Mouse (Mus musculus) heart, adult 2 months (tissue): ENCODE results near the gene Tmem167. TPM values are rescaled to one million over a fixed set of nuclear protein-coding genes. Genes with fewer than 3 reads are reported as not detected.
A peak's percentile ranks its signal among the peaks of the same experiment; 100 is the strongest.
"Not testable (repeated sequence)": the region's sequence is repeated elsewhere in the genome, so short reads cannot be mapped to it uniquely, and the experiment has no call there.

Source experiments
- DNase-seq, 2 experiments: peaks; one replicate each; pipeline ENCODE4 v3.0.0; 2021
- H3K27ac ChIP-seq: fragments of 200-600 bp; 2 replicates; pipeline ENCODE4 v1.8.1; 2022
- H3K27me3 ChIP-seq: fragments of 200-500 bp; 2 replicates; pipeline ENCODE4 v1.6.1; 2012; ENCODE audit warnings: mild to moderate bottlenecking, low read length, inconsistent platforms, mixed read lengths; ENCODE audit not compliant: control insufficient read depth, insufficient read depth
- H3K36me3 ChIP-seq: fragments of 200-500 bp; 2 replicates; pipeline ENCODE4 v1.6.1; 2012; ENCODE audit warnings: low read length, inconsistent platforms; ENCODE audit not compliant: control insufficient read depth, insufficient read depth
- H3K4me1 ChIP-seq: fragments of 200-500 bp; 2 replicates; pipeline ENCODE4 v1.6.1; 2011; ENCODE audit warnings: low read length; ENCODE audit not compliant: control insufficient read depth, insufficient read depth
- H3K4me3 ChIP-seq: fragments of 200-600 bp; 2 replicates; pipeline ENCODE4 v1.8.1; 2022
- H3K79me2 ChIP-seq: fragments of 200-500 bp; replicated peaks from 2 replicates; pipeline ENCODE4 v1.6.1; 2012; ENCODE audit warnings: mild to moderate bottlenecking, inconsistent platforms, low read length, moderate library complexity, mixed read lengths; ENCODE audit not compliant: control insufficient read depth, insufficient read depth
- H3K9ac ChIP-seq: fragments of 200-500 bp; 2 replicates; pipeline ENCODE4 v1.6.1; 2012; ENCODE audit warnings: low read depth, mild to moderate bottlenecking, control low read depth, inconsistent platforms, low read length, mixed read lengths
- CTCF ChIP-seq: fragments of 200-600 bp; IDR thresholded peaks from 2 replicates; pipeline ENCODE4 v1.8.1; 2022; ENCODE audit warnings: antibody characterized with exemption, mild to moderate bottlenecking, moderate library complexity
- EP300 ChIP-seq: fragments of 200-500 bp; IDR thresholded peaks from 2 replicates; pipeline ENCODE4 v1.6.1; 2011; ENCODE audit warnings: low read depth, low read length, control low read depth; ENCODE audit not compliant: insufficient read depth
- POLR2A ChIP-seq: fragments of 200-500 bp; IDR thresholded peaks from 2 replicates; pipeline ENCODE4 v1.6.1; 2011; ENCODE audit warnings: mild to moderate bottlenecking, low read depth, low read length, control low read depth; ENCODE audit not compliant: insufficient read depth
- WGBS: fragments of 180-500 bp; shearing (Covaris S2); methylation state at CpG from one replicate; pipeline ENCODE4 v1.1.7; 2018; 5-methylcytosine and 5-hydroxymethylcytosine counted together
- intact Hi-C: fragments of 180-260 bp; cut with DNase I; formaldehyde crosslinking; loops from one replicate; pipeline ENCODE4 v1.15.1; 2025
- polyA plus RNA-seq: library from polyadenylated mRNA; depleted of rRNA; stranded (reverse); fragments of >200 nt; gene quantifications from 2 replicates; pipeline ENCODE4 v1.2.3, GENCODE M21; 2012
- total RNA-seq, 2 experiments: library from RNA; stranded (reverse); gene quantifications; 2 replicates each; pipeline ENCODE4 v1.2.3; 2021

Gene Tmem167
- total and polyA plus RNA-seq, 3 experiments: 1.9 to 6.1 (median 6.1) TPM

DNA sequence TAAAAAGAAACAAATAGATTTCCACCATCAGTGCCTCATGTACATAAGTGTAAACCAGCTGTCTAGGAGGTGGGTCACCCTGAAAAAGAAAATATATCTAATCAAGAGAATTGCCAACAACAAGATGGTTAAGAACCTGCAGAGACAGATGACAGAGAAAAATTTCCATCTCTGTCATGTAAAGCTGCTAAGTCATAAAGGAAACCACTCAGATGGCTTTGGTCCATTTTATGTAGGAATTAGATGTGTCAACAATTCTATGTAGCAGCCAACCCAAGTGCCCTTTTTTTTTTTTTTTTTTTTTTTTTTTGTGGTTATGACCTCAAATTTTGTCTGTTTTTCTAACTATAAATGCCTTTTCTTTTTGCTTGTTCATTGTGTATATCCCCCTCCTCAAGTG lies 12.6 kb downstream of the Tmem167 start:
- H3K36me3 ChIP-seq: no peaks in the 10 kb centered on the region; the same call in none of the 2 replicates

DNA sequence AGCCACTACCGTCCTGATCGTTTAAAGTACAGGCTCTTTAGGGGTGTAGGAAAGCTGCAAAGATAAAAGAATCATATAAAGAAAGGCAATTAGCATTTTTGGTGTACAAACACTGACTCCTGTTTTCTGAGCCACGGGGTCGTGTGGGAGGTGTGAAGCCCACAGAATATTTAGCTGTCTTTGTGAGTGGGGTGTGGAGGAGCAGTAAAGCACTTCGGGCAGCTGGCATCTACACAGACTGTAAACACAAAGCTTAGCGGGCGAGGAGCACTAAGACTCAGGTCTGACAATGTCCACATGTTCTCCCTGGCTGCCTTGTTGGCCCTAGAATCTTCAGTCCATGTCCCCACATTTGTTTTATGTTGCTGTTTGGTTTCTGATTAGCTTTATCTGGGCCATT lies 17.2 kb downstream of the Tmem167 start:
- no peak overlapping the region for H3K27ac ChIP-seq
- intact Hi-C loops: no loop called here
- no peaks in the 10 kb centered on the region for H3K79me2 ChIP-seq
- no peak for DNase-seq
- WGBS: 91% methylated on average over 7 of the region's 7 CpGs
- TF ChIP-seq POLR2A (no peak), EP300 (no peak), CTCF (no peak)
- no peaks in the 10 kb centered on the region for H3K27me3 ChIP-seq
- H3K36me3 ChIP-seq: no peaks in the 10 kb centered on the region; the same call in none of the 2 replicates
- H3K9ac ChIP-seq: no peak overlapping the region
- no peak overlapping the region for H3K4me3 ChIP-seq
- H3K4me1 ChIP-seq: no peaks in the 10 kb centered on the region

More for the DNA sequence above, 12.6 kb downstream of the Tmem167 start:
- Histone ChIP-seq H3K27ac (no peak overlapping the region), H3K79me2 (no peaks in the 10 kb centered on the region), H3K4me3 (no peak overlapping the region), H3K27me3 (no peaks in the 10 kb centered on the region), H3K9ac (no peak overlapping the region), H3K4me1 (no peaks in the 10 kb centered on the region)
- DNase-seq: no peak
- intact Hi-C loops: no loop called here
- TF ChIP-seq CTCF: no peak
- TF ChIP-seq EP300: no peak
- no peak for TF ChIP-seq POLR2A

DNA sequence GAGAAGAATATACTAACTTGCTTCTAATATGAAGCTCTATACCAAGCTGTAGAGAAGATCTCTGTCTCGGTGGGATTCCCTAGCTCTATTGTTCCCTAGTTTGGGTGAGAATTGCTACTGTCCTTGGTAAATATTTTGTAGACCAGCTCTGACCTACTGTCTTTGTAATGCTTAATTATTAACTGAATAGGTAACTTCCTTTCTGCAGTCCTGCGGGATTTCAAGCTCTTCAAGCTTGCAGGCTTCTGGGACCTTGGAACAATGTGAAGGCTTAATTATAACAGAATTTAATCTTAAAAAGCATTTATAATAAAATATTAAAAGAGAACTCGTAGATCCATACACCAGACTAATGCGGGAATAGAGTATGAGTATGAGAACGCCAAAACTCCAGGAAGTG lies 19.8 kb downstream of the Tmem167 start:
- intact Hi-C loops: not testable (repeated sequence)
- WGBS: 95% methylated on average over 5 of the region's 5 CpGs

DNA sequence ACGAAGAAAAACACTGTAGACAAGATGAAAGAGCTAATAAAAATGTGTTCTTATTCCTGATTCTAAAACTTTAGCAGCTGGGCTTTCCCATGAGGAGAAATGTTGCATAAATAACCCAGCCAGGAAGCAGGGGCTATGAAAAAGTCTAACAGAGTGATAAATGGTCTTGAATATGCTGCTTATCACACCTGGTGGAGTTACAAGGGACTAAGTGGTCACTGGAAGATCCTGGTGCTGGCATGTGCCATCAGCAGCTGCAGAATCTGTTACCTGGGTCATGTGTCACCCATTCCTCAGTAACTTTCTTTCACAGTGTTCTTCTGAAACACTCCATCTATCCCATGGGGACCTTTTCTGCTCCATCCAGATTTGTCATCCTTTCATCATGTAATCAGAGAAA lies 22.8 kb downstream of the Tmem167 start:
- WGBS: 78% methylated on average over 1 of the region's 1 CpGs

More for the DNA sequence above, 19.8 kb downstream of the Tmem167 start:
- H3K36me3 ChIP-seq, H3K4me3 ChIP-seq, H3K79me2 ChIP-seq, H3K9ac ChIP-seq, H3K27me3 ChIP-seq, H3K4me1 ChIP-seq, DNase-seq, H3K27ac ChIP-seq: not testable (repeated sequence)

DNA sequence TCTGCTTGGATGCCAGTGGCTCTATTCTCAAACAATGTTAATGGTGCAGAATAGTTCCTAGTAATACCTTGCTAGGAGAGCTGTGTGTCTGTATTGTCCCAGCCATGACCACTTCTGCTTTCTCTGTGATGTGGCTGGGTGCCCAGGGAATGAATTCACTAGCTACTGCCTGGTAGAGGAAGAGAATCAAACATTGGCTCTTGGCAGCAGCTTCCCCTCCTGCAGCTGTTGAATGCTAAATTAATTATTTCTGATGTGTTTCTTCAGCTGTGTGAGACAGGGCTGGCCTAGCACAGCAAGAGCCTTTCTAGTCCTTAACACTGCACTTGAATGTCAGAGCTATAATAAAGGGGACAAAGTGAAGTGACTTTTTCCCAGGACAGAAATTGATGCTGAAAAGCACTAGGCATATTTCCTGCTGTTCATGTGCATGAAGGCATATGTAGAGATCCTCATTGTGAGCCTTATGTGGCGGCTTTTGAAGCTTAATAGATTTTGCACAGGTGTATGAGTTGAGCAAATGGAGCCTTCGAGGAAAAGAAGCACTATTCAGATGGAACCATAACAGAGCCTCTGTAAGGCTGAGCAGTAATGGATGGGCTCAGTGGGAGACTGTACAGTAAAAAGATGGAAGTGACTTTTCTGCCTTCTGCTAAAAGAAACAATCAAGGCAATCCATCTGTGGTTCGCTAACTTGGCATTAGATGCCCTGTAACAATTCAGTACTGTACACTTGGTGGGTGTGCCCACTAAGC lies 47.4 kb downstream of the Tmem167 start:
- intact Hi-C loops: no loop called here
- DNase-seq: peak in 1 of 2 experiments; percentile 4
- no peak overlapping the region for H3K9ac ChIP-seq
- WGBS: 80% methylated on average over 3 of the region's 3 CpGs
- no peaks in the 10 kb centered on the region for H3K27me3 ChIP-seq
- H3K36me3 ChIP-seq: no peaks in the 10 kb centered on the region
- H3K79me2 ChIP-seq: no peaks in the 10 kb centered on the region
- H3K4me3 ChIP-seq: no peak overlapping the region
- no peak for TF ChIP-seq POLR2A
- TF ChIP-seq EP300: no peak
- TF ChIP-seq CTCF: no peak
- H3K4me1 ChIP-seq: no peaks in the 10 kb centered on the region
- no peak overlapping the region for H3K27ac ChIP-seq

More for the DNA sequence above, 22.8 kb downstream of the Tmem167 start:
- no peaks in the 10 kb centered on the region for H3K36me3 ChIP-seq
- H3K4me1 ChIP-seq: no peaks in the 10 kb centered on the region
- H3K9ac ChIP-seq: no peak overlapping the region
- TF ChIP-seq CTCF: no peak
- no peak for TF ChIP-seq EP300
- TF ChIP-seq POLR2A: no peak
- intact Hi-C loops: no loop called here
- no peak overlapping the region for H3K4me3 ChIP-seq
- no peaks in the 10 kb centered on the region for H3K79me2 ChIP-seq
- no peak overlapping the region for H3K27ac ChIP-seq
- no peak for DNase-seq
- H3K27me3 ChIP-seq: no peaks in the 10 kb centered on the region

DNA sequence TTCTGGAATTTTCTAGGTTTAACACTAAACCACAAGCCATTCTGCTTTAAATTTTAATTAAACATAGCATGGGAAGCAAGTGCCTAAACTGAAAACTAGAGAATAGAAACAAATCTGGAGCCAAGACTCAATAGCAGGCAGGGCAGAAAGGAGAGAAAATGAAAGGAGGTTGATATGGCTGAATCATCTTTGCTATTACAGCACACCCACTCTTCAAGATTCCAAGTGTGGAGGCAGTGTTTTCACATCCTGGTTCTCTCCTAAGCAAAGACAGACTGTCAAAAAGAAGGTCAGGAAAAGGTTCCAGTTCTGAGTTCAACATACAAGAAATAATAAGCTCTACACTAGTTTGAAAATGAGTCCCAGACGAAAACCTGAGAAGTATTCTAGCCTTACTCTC lies 52.8 kb downstream of the Tmem167 start:
- WGBS: 82% methylated on average over 1 of the region's 1 CpGs

More for the DNA sequence above, 52.8 kb downstream of the Tmem167 start:
- Histone ChIP-seq H3K4me3 (no peak overlapping the region), H3K36me3 (no peaks in the 10 kb centered on the region), H3K27me3 (no peaks in the 10 kb centered on the region), H3K4me1 (no peaks in the 10 kb centered on the region), H3K27ac (no peak overlapping the region), H3K79me2 (no peaks in the 10 kb centered on the region), H3K9ac (no peak overlapping the region)
- no peak for DNase-seq
- TF ChIP-seq CTCF: no peak
- no peak for TF ChIP-seq POLR2A
- TF ChIP-seq EP300: no peak
- intact Hi-C loops: no loop called here
